Mouse (Mus musculus): ENCODE results near the gene Prrt3. TPM values are rescaled to one million over a fixed set of nuclear protein-coding genes. Genes with fewer than 3 reads are reported as not detected.

Prrt3 gene
- polyA plus RNA-seq, 1 experiment from 2014 or later: 0.27 TPM

DNA sequence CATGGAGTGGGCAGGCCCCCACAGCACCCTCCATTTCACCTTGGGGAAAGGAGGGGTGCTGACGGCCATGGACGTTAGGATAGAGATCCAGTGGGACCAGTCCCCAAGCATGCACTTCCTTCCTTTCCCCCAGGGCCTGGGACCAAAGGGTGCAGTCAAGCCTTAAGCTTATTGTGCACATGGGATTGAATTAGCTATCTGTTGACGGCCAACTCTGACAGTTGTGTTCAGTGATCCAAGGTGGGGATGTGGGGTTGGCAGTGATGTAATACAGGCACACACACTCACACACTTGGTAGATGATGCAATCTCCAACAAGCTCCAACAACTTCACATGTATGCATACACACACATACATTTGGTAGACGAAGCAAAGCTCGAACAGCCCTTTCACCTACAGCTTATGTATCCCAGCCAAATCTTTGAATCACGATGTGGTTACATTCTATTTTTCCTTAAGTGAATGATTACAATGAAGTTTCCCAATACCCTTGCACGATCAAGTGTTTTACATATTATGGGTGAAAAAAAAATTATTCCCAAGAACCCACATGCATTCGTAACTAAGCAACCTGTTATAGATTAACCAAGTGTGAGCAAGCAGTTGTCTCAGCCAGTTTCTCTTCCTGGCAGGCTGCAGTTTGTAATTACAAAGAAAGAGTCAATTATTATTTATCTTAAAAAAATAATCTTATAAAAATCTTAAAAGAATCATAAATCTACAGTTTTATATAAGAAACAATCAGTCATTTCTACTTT, 57.3 kb downstream of the Prrt3 start:
- 83% methylated on average over 7 of the region's 8 CpGs for WGBS (ENCODE audit: insufficient replicate concordance)

More for the DNA sequence above, 57.3 kb downstream of the Prrt3 start:
- no peak overlapping the region for H3K9ac ChIP-seq (ENCODE audit: low read depth, low read length)
- H3K9me3 ChIP-seq (replicated peaks; ENCODE audit: control insufficient read depth, low read length): no peaks in the 10 kb centered on the region
- H3K4me3 ChIP-seq (ENCODE audit: low read depth, low read length): no peak overlapping the region
- H3K27me3 ChIP-seq (ENCODE audit: control insufficient read depth, insufficient read depth, low read length): no peaks in the 10 kb centered on the region
- H3K27ac ChIP-seq (ENCODE audit: low read depth, low read length): no peak overlapping the region
- peaks cover 8% of the 10 kb centered on the region; the same call in 1 of the 2 replicates for H3K4me1 ChIP-seq (ENCODE audit: control insufficient read depth, insufficient read depth, low read length)
- no peak for ATAC-seq (replicated peaks; ENCODE audit: insufficient number of reproducible peaks, low FRiP score, low TSS enrichment)
- H3K4me2 ChIP-seq: no peak overlapping the region
- H3K36me3 ChIP-seq (ENCODE audit: control insufficient read depth, insufficient read depth, low read length): peaks cover 17% of the 10 kb centered on the region

Small RNA genes lying within 50 kb of the gene (microRNA-seq; reads per million reads assigned to microRNA genes)
- gene Gm23365 (ENCODE audit: borderline number of aligned reads): not detected

Other genes starting within 250 kb of the Prrt3 start
- gene Cpne9, start 219.6 kb downstream of the Prrt3 start, polyA plus RNA-seq (2014; fragmentation: Nextera tagmentation; extraction: Ambion mirVana): 0.11 and 0.15 TPM in 2 replicates
- gene Brpf1, start 194.8 kb downstream of the Prrt3 start, polyA plus RNA-seq (2014; fragmentation: Nextera tagmentation; extraction: Ambion mirVana): 11.0 and 14.6 TPM in 2 replicates
- 10.6 and 11.6 TPM in 2 replicates for gene Ogg1, start 175.0 kb downstream of the Prrt3 start, polyA plus RNA-seq (2014; fragmentation: Nextera tagmentation; extraction: Ambion mirVana)
- gene Camk1, start 157.9 kb downstream of the Prrt3 start, polyA plus RNA-seq (2014; fragmentation: Nextera tagmentation; extraction: Ambion mirVana): 106 and 109 TPM in 2 replicates
- gene Tada3, start 124.0 kb downstream of the Prrt3 start, polyA plus RNA-seq (2014; fragmentation: Nextera tagmentation; extraction: Ambion mirVana): 43.3 and 44.8 TPM in 2 replicates
- 166 and 179 TPM in 2 replicates for gene Arpc4, start 123.8 kb downstream of the Prrt3 start, polyA plus RNA-seq (2014; fragmentation: Nextera tagmentation; extraction: Ambion mirVana)
- 1.5 and 2.6 TPM in 2 replicates for gene Ttll3, start 112.7 kb downstream of the Prrt3 start, polyA plus RNA-seq (2014; fragmentation: Nextera tagmentation; extraction: Ambion mirVana)
- gene Rpusd3, start 82.6 kb downstream of the Prrt3 start, polyA plus RNA-seq (2014; fragmentation: Nextera tagmentation; extraction: Ambion mirVana): 15.9 and 21.2 TPM in 2 replicates
- gene Cidec, start 66.2 kb downstream of the Prrt3 start, polyA plus RNA-seq (2014; fragmentation: Nextera tagmentation; extraction: Ambion mirVana): not detected in 2 replicates
- gene Jagn1, start 59.4 kb downstream of the Prrt3 start, polyA plus RNA-seq (2014; fragmentation: Nextera tagmentation; extraction: Ambion mirVana): 58.9 and 65.8 TPM in 2 replicates
- gene Il17re, start 43.4 kb downstream of the Prrt3 start, polyA plus RNA-seq (2014; fragmentation: Nextera tagmentation; extraction: Ambion mirVana): 0.72 TPM in 2 replicates
- gene Il17rc, start 30.5 kb downstream of the Prrt3 start, polyA plus RNA-seq (2014; fragmentation: Nextera tagmentation; extraction: Ambion mirVana): 2.6 and 3.1 TPM in 2 replicates
- 31.1 and 37.2 TPM in 2 replicates for gene Creld1, start 18.6 kb downstream of the Prrt3 start, polyA plus RNA-seq (2014; fragmentation: Nextera tagmentation; extraction: Ambion mirVana)
- gene Emc3, start 29.7 kb upstream of the Prrt3 start, polyA plus RNA-seq (2014; fragmentation: Nextera tagmentation; extraction: Ambion mirVana): 79.5 and 83.4 TPM in 2 replicates
- gene Fancd2, start 29.8 kb upstream of the Prrt3 start, polyA plus RNA-seq (2014; fragmentation: Nextera tagmentation; extraction: Ambion mirVana): 11.5 and 12.6 TPM in 2 replicates
- gene Fancd2os, start 98.8 kb upstream of the Prrt3 start, polyA plus RNA-seq (2014; fragmentation: Nextera tagmentation; extraction: Ambion mirVana): 0.41 and 0.57 TPM in 2 replicates
- gene Brk1, start 102.8 kb upstream of the Prrt3 start, polyA plus RNA-seq (2014; fragmentation: Nextera tagmentation; extraction: Ambion mirVana): 186 and 188 TPM in 2 replicates
- gene Vhl, start 122.0 kb upstream of the Prrt3 start, polyA plus RNA-seq (2014; fragmentation: Nextera tagmentation; extraction: Ambion mirVana): 31.2 and 40.9 TPM in 2 replicates
- gene Irak2, start 136.5 kb upstream of the Prrt3 start, polyA plus RNA-seq (2014; fragmentation: Nextera tagmentation; extraction: Ambion mirVana): 6.7 and 7.2 TPM in 2 replicates
- gene Tatdn2, start 195.1 kb upstream of the Prrt3 start, polyA plus RNA-seq (2014; fragmentation: Nextera tagmentation; extraction: Ambion mirVana): 0.93 and 1.1 TPM in 2 replicates
- 0.66 and 0.69 TPM in 2 replicates for gene Ghrl, start 217.9 kb upstream of the Prrt3 start, polyA plus RNA-seq (2014; fragmentation: Nextera tagmentation; extraction: Ambion mirVana)
- gene Sec13, start 238.8 kb upstream of the Prrt3 start, polyA plus RNA-seq (2014; fragmentation: Nextera tagmentation; extraction: Ambion mirVana): 246 and 266 TPM in 2 replicates

Data from heart, embryonic 11.5 days (tissue).